Mouse (Mus musculus) embryonic fibroblast, embryonic 13.5 days (primary cell): ENCODE data around the gene Dnm3.

Experiments
- CTCF ChIP-seq: IDR thresholded peaks from 2 replicates; pipeline ENCODE4 v1.5.1; 2011; ENCODE audit warnings: mild to moderate bottlenecking, control low read depth, low read length, moderate library complexity, borderline replicate concordance; ENCODE audit not compliant: insufficient read depth
- POLR2A ChIP-seq: IDR thresholded peaks from 2 replicates; pipeline ENCODE4 v1.6.1; 2011; ENCODE audit warnings: low read depth, mild to moderate bottlenecking, control low read depth, low read length, moderate library complexity

DNA sequence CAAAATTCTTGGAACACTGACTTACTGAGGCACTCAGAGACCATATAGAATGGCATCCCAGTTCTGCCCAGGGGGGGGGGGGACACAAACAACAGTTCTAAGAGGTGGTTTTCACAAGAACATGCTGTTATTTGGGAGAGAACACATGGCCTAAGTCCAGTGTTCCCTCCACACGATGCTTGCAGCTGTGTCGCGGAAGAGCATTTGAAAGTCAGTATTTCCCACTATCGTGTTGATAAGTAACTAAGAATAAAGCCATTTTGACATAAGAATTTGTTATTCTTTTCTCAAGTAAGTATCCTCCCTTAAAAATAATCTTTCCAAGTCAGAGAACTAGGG, 183.3 kb downstream of the Dnm3 start:
- TF ChIP-seq CTCF: no peak
- no peak for TF ChIP-seq POLR2A
